Mouse (Mus musculus) testis, adult 2 months (tissue): ENCODE results near the gene Pde2a.

ENCODE experiments used
- CTCF ChIP-seq: fragments of 200-500 bp; IDR thresholded peaks from 2 replicates; pipeline ENCODE4 v1.5.1; 2012; ENCODE audit warnings: low read depth, mild to moderate bottlenecking, inconsistent platforms, low read length, moderate library complexity; ENCODE audit not compliant: control insufficient read depth, insufficient read depth, insufficient replicate concordance
- POLR2A ChIP-seq: fragments of 200-500 bp; IDR thresholded peaks from 2 replicates; pipeline ENCODE4 v1.6.1; 2012; ENCODE audit warnings: low read depth, mild to moderate bottlenecking, inconsistent platforms, low read length, moderate library complexity; ENCODE audit not compliant: control insufficient read depth

GRCm38 (mm10) chr7:101443093-101443492, 21.6 kb downstream of the Pde2a start:
- TF ChIP-seq CTCF (no peak), POLR2A (no peak)
